Mouse (Mus musculus) limb, embryonic 14.5 days (tissue): ENCODE measurements around the gene Thsd4. TPM values are rescaled to one million over a fixed set of nuclear protein-coding genes. Genes with fewer than 3 reads are reported as not detected.

Source experiments
- ATAC-seq: fragments of 200-750 bp; cut with Nextera tagmentation; 2 replicates; pipeline ENCODE4 v1.8.0; 2017; ENCODE audit warnings: low read depth, moderate number of reproducible peaks, moderate TSS enrichment; ENCODE audit not compliant: low FRiP score
- DNase-seq: peaks from one replicate; pipeline ENCODE4 v3.0.0-alpha.2; 2015; ENCODE audit warnings: low spot score
- H3K27ac ChIP-seq: fragments of 300-500 bp; sonication (generic); replicated peaks from 2 replicates; pipeline ENCODE4 v1.5.1; 2014; ENCODE audit warnings: low read depth, mild to moderate bottlenecking, low read length, moderate library complexity, mixed read lengths
- H3K27me3 ChIP-seq: fragments of 300-500 bp; sonication (generic); 2 replicates; pipeline ENCODE4 v1.6.1; 2014; ENCODE audit warnings: low read length, mixed read lengths; ENCODE audit not compliant: control insufficient read depth, insufficient read depth
- H3K36me3 ChIP-seq: fragments of 300-500 bp; sonication (generic); 2 replicates; pipeline ENCODE4 v1.6.1; 2014; ENCODE audit warnings: mild to moderate bottlenecking, low read length, moderate library complexity, mixed read lengths; ENCODE audit not compliant: control insufficient read depth, insufficient read depth
- H3K4me1 ChIP-seq: fragments of 300-500 bp; sonication (generic); 2 replicates; pipeline ENCODE4 v1.6.1; 2014; ENCODE audit warnings: antibody characterized with exemption, low read length, mixed read lengths; ENCODE audit not compliant: control insufficient read depth, insufficient read depth
- H3K4me2 ChIP-seq: fragments of 300-500 bp; sonication (generic); replicated peaks from 2 replicates; pipeline ENCODE4 v1.6.1; 2014; ENCODE audit warnings: low read depth, mild to moderate bottlenecking, low read length, moderate library complexity; ENCODE audit not compliant: severe bottlenecking
- H3K4me3 ChIP-seq: fragments of 300-500 bp; sonication (generic); replicated peaks from 2 replicates; pipeline ENCODE4 v1.5.1; 2014; ENCODE audit warnings: low read length
- H3K9ac ChIP-seq: fragments of 300-500 bp; sonication (generic); 2 replicates; pipeline ENCODE4 v1.6.1; 2014; ENCODE audit warnings: mild to moderate bottlenecking, low read depth, low read length, moderate library complexity; ENCODE audit not compliant: severe bottlenecking
- H3K9me3 ChIP-seq: fragments of 300-500 bp; sonication (generic); 2 replicates; pipeline ENCODE4 v1.6.1; 2016; ENCODE audit warnings: low read length; ENCODE audit not compliant: control insufficient read depth
- POLR2A ChIP-seq: fragments of 200-500 bp; IDR thresholded peaks from 2 replicates; pipeline ENCODE4 v1.8.0; 2012; ENCODE audit warnings: inconsistent platforms, mild to moderate bottlenecking, moderate library complexity, borderline replicate concordance; ENCODE audit not compliant: insufficient read depth, insufficient read length; ENCODE audit errors: extremely low read depth
- WGBS: fragments of 180-500 bp; shearing (Covaris S2); extraction: QIAGEN DNeasy Blood & Tissue Kit; methylation state at CpG from one replicate; pipeline ENCODE4 v1.1.7; 2014; 5-methylcytosine and 5-hydroxymethylcytosine counted together
- polyA plus RNA-seq, 2 experiments: library from polyadenylated mRNA; depleted of rRNA in 1 of 2; stranded (reverse) in 1 of 2; unstranded in 1 of 2; fragments of >200 nt; fragmentation: Nextera tagmentation in 1 of 2; extraction: Ambion mirVana in 1 of 2; gene quantifications; 2 replicates each; pipeline versions ENCODE4 v1.2.1 to v1.2.3; 2012 to 2014

Gene Thsd4
- polyA plus RNA-seq, 2 experiments, result 30.8 to 31.2 TPM

DNA sequence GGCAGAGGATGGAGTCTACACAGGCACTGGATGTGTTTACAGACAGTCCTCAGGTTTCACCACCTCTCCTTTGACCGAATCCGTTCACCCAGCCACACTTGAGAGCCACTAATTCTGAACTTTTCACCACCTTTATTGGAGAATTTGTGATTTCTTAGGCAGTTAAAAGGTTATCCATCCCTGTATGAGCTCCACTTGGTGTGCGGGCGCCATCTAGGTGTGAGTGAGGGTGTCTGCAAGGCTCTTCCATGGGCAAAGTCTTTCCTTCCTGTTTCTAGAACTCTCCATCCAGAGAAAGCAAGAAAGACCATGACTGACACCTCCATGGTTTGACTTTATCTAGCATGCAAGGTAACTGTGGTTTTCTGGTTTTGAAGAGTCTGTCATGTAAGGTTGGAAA, 284.2 kb downstream of the Thsd4 start:
- Histone ChIP-seq H3K27me3 (no peaks in the 10 kb centered on the region), H3K27ac (no peak overlapping the region), H3K4me1 (peaks cover 22% of the 10 kb centered on the region), H3K9ac (no peak overlapping the region), H3K9me3 (no peaks in the 10 kb centered on the region), H3K36me3 (no peaks in the 10 kb centered on the region), H3K4me2 (no peak overlapping the region), H3K4me3 (no peak overlapping the region)
- ATAC-seq, result no peak
- DNase-seq, result peak; percentile 44
- no peak for TF ChIP-seq POLR2A
- WGBS, result 14% methylated on average over 4 of the region's 4 CpGs

GRCm38 (mm10) chr9:60236155-60236554, 285.7 kb downstream of the Thsd4 start:
- Histone ChIP-seq H3K27ac (no peak overlapping the region), H3K4me2 (no peak overlapping the region), H3K4me3 (no peak overlapping the region), H3K9me3 (no peaks in the 10 kb centered on the region), H3K27me3 (no peaks in the 10 kb centered on the region), H3K9ac (no peak overlapping the region), H3K4me1 (peaks cover 36% of the 10 kb centered on the region), H3K36me3 (no peaks in the 10 kb centered on the region)
- 73% methylated on average over 9 of the region's 9 CpGs for WGBS
- DNase-seq (no peak), ATAC-seq (no peak)
- TF ChIP-seq POLR2A, result no peak

DNA sequence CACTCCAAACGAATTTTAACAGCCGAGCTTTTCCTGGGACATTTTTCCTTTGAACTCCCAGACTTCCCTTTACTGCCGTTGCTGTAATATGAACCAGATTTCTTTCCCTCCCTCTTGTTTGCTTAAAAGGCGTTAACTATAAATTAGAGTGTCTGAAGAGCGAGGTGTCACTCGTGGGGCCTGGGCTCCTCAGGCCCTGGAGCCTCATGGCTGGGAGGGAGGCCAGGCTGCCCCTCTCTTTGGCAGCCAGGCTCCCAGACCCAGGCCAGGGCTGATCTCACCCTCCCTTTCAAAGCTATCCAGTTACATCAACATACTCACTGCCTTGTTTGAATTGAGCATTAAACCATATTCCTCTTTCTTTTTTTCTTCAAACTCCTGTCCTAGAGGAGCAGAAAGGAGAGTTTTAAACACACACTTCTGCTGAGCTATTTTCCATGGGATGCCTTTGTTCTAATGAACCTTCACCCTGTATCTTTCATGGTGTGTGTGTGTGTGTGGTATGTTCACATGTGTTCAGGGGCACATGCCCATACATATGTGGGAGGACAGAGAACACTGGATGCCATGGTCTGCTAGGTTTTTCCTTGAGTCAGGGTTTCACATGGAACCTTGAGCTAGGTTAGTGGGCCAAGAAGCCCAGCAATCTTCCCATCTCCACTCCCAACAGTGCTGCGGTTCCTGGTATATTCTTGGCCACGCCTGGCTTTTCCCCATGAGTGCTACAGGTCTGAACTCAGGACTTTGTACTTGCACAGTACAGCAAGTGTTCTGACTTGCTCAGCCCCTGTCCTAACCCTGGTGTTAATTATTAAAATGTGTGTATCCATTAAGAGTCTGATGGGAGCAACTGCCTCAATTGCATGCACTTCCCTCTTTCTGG, 287.4 kb downstream of the Thsd4 start:
- WGBS, result 16% methylated on average over 8 of the region's 8 CpGs
- no peaks in the 10 kb centered on the region for H3K27me3 ChIP-seq
- ATAC-seq (peak; percentile 77), DNase-seq (peak; percentile 78)
- H3K4me1 ChIP-seq, result peaks cover 44% of the 10 kb centered on the region
- H3K9ac ChIP-seq, result no peak overlapping the region
- H3K36me3 ChIP-seq, result no peaks in the 10 kb centered on the region
- no peak overlapping the region for H3K4me2 ChIP-seq
- no peaks in the 10 kb centered on the region for H3K9me3 ChIP-seq
- peak overlapping the region; percentile 80 for H3K27ac ChIP-seq
- TF ChIP-seq POLR2A, result no peak
- H3K4me3 ChIP-seq, result no peak overlapping the region

DNA sequence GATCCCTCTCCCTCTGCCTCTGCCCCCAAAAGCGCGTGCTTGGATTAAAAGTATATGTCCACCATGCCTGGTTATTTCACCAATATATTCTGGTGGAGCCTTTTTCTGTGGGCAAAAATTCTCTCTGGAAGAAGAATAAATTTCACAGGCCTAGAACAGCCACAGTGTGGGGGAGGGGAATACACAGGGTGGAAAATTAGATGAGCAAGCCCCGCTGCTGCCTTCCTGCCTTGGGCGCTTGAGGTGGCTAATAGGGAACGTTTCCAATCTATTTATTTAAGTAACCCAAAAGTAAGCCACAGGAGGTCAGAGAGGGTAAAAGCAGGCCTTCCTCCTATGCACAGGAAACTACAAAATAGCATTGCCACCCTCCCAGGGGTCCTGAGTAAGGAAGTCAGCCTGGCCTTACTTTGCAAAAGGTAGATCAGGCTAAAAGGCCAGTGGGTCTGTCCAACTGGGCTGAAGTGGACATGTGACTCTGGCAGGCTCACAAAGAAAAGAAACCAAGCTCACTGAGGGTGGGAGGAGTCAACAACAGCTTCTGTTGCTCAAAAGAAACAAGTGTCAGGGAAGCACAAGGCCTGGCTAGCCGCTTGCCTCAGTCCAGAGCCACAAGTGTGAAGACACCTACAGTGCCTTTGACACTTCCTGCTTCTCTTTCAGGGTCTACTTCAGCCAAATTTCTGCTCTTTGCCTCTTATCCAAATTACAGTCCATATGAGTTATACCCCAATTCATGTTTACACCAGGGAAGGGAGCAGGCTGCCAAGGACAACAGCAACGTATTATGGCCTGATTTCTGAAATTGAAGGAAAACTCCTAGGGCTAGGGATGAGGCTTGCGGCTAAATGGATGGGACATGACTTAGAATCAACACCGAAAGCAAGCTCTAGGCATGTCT, 289.6 kb downstream of the Thsd4 start:
- WGBS, result 63% methylated on average over 9 of the region's 9 CpGs
- Histone ChIP-seq H3K4me1 (peaks cover 46% of the 10 kb centered on the region), H3K4me2 (no peak overlapping the region), H3K27me3 (no peaks in the 10 kb centered on the region), H3K27ac (peak overlapping the region; percentile 10; the same call in 1 of the 2 replicates), H3K4me3 (no peak overlapping the region), H3K36me3 (no peaks in the 10 kb centered on the region), H3K9ac (no peak overlapping the region), H3K9me3 (no peaks in the 10 kb centered on the region)
- TF ChIP-seq POLR2A, result no peak
- DNase-seq (no peak), ATAC-seq (no peak)

- H3K36me3 ChIP-seq, result no peaks in the 10 kb centered on the region
- H3K4me2 ChIP-seq, result no peak overlapping the region
- no peaks in the 10 kb centered on the region for H3K9me3 ChIP-seq
- TF ChIP-seq POLR2A, result no peak
- 71% methylated on average over 4 of the region's 4 CpGs for WGBS
- no peak overlapping the region for H3K9ac ChIP-seq
- H3K4me1 ChIP-seq, result peaks cover 40% of the 10 kb centered on the region
- H3K27me3 ChIP-seq, result no peaks in the 10 kb centered on the region
- DNase-seq (no peak), ATAC-seq (no peak)
- H3K4me3 ChIP-seq, result no peak overlapping the region
- no peak overlapping the region for H3K27ac ChIP-seq
Observed at GRCm38 (mm10) chr9:60229496-60229895, 292.4 kb downstream of the Thsd4 start.
